Mouse (Mus musculus): ENCODE results near the gene Glipr1l2. TPM values are rescaled to one million over a fixed set of nuclear protein-coding genes. Genes with fewer than 3 reads are reported as not detected.

Gene Glipr1l2
- not detected in 4 replicates for total RNA-seq (2023)

GRCm38 (mm10) chr10:112083157-112083556 lies at the start of gene Glipr1l2:
Gene Glipr1l2, plus strand, starts transcription at chr10:112083354.

DNA sequence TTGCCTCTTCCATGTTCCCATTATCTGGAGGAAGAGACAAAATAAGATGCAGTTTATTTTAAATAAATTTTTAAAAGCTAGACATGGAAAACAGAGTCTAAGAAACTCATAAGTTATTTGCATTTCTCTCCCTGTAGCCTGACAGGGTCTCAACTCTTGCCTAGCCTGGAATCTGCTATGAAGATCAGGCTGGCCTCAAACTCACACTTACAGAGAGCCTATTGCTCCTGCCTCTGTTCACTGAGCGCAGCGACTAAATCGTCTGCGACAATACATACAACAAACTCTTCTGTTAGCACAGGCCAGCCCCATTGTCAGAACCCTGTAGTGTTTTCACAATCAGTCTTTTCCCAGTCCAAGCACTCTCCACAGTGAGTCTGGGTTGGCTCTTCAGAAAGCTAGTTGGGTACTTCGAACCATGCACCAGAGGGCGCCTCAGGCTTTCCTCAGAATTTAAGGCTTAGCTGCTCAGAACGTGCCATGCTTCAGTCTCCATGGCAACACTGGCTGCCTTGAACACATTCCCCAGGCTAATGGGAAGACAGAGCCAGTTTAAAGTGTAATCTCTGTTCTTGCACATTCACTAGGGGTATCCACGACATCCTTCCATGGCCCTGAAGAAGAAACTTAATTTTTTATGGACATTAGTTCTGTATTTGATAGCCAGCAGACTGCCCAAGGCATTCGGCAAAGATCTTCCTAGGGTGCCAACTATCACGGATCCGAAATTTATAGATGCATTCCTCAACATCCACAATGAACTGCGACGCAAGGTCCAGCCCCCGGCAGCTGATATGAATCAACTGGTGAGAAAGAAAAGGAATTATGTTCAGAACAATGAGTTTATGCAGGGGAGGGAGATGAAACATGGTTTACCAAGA lies 23.2 kb upstream of the Glipr1l2 start, which contains the start of gene Glipr1l1:
Glipr1l1 (plus strand) TSS at position 488 of the 881 bp plus-strand sequence.

Other genes with a start within 250 kb of the Glipr1l2 start
- 48.6 to 55.6 TPM (median 52.6 TPM) in 4 replicates for gene Krr1, start 110.7 kb upstream of the Glipr1l2 start, total RNA-seq (2023)
- 29.4 to 44.5 TPM (median 32.2 TPM) in 4 replicates for gene Glipr1, start 80.7 kb upstream of the Glipr1l2 start, total RNA-seq (2023)
- gene Glipr1l1, start 23.2 kb upstream of the Glipr1l2 start, total RNA-seq (2023): not detected in 4 replicates
- gene Glipr1l3, start 77.0 kb downstream of the Glipr1l2 start, total RNA-seq (2023): not detected in 4 replicates
- gene Caps2, start 80.3 kb downstream of the Glipr1l2 start, total RNA-seq (2023): not detected in 4 replicates
- gene Kcnc2, start 187.8 kb downstream of the Glipr1l2 start, total RNA-seq (2023): not detected in 4 replicates